Mouse (Mus musculus): ENCODE results near the gene Atg4a.
A peak's percentile ranks its signal among the peaks of the same experiment; 100 is the strongest.

DNA sequence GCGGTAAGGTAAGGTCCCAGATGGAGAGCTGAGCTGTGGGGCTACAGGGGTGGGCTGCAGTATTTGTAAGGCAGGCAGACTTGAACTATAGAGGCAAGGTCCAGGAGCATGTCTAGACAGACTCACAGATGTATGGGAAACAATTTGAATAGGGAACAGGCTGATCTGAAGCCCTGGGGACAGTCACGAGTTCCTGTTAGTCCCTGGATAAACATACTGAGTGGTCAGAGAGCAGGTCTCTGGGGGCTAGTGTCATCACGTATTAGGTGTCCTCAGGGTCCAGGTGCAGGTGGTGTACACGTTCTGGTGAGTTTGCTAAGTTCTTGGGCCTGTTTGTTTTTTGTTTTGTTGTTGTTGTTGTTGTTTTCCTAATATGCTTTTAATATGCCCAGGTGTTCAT, 23.5 kb downstream of the Atg4a start:
- TF ChIP-seq CTCF (conservative IDR thresholded peaks at IDR 0.05 in 1 of 2, IDR thresholded peaks at IDR 0.05 in 1 of 2; ENCODE audit: low read depth in 2 of 2, low read length in 2 of 2) (no peak), TBP (conservative IDR thresholded peaks at IDR 0.05; ENCODE audit: low read depth, low read length) (no peak), MAZ (IDR thresholded peaks at IDR 0.05; ENCODE audit: low read depth, low read length) (no peak), MXI1 (IDR thresholded peaks at IDR 0.05; ENCODE audit: low read depth, low read length) (no peak), EP300 (IDR thresholded peaks at IDR 0.05; ENCODE audit: low read length) (peak; percentile 49; the same call in 1 of the 2 replicates), POLR2A (IDR thresholded peaks at IDR 0.05; ENCODE audit: low read depth, low read length) (no peak), BHLHE40 (IDR thresholded peaks at IDR 0.05; ENCODE audit: low read depth, low read length) (peak; percentile 70)

Data from CH12.LX (cell line).